Mouse (Mus musculus) left cerebral cortex, postnatal 4 days (tissue): ENCODE data around the gene Susd5. TPM values are rescaled to one million over a fixed set of nuclear protein-coding genes. Genes with fewer than 3 reads are reported as not detected.
"Not testable (repeated sequence)": the region's sequence is repeated elsewhere in the genome, so short reads cannot be mapped to it uniquely, and the experiment has no call there.

Source experiments
- DNase-seq: peaks from one replicate; pipeline ENCODE4 v3.0.0-alpha.2; 2022
- intact Hi-C: fragments of 180-260 bp; cut with DNase I; formaldehyde crosslinking; loops from one replicate; pipeline ENCODE4 v1.15.1; 2025
- total RNA-seq, 2 experiments: library from RNA; stranded (reverse); gene quantifications; 2 replicates each; pipeline ENCODE4 v1.2.3; 2021

The Susd5 gene
- total RNA-seq, 2 experiments from 2014 or later, result 1.6 to 1.9 TPM

DNA sequence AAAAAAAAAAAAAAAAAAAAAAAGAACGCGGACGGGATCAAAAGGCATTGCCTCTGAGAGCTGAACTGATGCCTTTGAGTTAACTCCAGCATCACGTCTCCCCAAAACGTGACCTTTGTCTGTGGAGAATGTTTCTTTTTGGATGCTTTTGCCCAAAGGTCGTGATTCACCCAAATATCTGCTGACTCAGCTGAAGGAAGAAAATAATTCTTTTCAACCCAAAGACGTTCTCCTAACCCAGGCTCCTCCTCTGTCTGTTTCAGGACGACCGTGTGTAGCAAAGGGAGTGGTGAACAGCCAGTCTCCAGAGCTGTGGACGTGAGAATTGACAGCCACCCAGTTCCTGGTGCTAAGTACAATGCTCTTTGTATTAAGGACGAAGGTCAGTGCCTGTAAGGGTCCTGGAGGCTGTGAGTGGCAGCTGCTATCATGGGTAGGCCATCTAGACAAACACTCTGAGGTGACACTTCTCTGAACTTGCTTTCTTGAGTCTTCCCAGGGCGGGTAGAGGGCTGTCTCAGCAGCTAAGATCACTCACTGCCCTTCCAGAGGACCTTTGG is 11.6 kb downstream of the Susd5 start:
- intact Hi-C loops, result no loop called here
- no peak for DNase-seq

GRCm38 (mm10) chr9:114069372-114069771 is 12.4 kb downstream of the Susd5 start:
- no peak for DNase-seq
- intact Hi-C loops, result no loop called here

GRCm38 (mm10) chr9:114073681-114074080 is 16.7 kb downstream of the Susd5 start:
- intact Hi-C loops, result no loop called here
- no peak for DNase-seq

GRCm38 (mm10) chr9:114086422-114086821 is 29.5 kb downstream of the Susd5 start:
- no peak for DNase-seq
- intact Hi-C loops, result no loop called here

GRCm38 (mm10) chr9:114087106-114087815 is 30.3 kb downstream of the Susd5 start:
- no peak for DNase-seq
- intact Hi-C loops, result no loop called here

DNA sequence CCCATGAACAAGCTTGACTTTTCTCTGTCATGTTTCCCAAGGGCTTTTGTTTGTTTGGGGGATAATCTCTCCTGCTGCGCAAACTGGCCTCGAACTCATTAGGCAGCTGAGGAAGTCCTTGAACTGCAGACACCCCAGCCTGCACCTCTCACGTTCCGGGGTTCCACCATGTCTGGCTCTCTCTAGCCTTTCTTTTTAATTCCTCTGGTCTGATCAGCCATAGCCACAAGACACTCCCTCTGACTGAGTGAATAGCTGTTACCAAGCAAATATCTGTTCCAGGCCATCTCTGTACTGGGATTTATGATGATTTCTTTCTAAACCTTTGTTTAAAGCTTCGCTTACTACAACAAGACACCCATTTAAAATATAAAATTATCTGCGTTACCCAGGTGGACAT is 31.9 kb downstream of the Susd5 start:
- DNase-seq, intact Hi-C loops: not testable (repeated sequence)

GRCm38 (mm10) chr9:114092188-114092587 is 35.2 kb downstream of the Susd5 start:
- intact Hi-C loops, result not testable (repeated sequence)
- DNase-seq, result peak; percentile 53

GRCm38 (mm10) chr9:114094854-114095253 is 37.9 kb downstream of the Susd5 start:
- no peak for DNase-seq
- intact Hi-C loops, result no loop called here

DNA sequence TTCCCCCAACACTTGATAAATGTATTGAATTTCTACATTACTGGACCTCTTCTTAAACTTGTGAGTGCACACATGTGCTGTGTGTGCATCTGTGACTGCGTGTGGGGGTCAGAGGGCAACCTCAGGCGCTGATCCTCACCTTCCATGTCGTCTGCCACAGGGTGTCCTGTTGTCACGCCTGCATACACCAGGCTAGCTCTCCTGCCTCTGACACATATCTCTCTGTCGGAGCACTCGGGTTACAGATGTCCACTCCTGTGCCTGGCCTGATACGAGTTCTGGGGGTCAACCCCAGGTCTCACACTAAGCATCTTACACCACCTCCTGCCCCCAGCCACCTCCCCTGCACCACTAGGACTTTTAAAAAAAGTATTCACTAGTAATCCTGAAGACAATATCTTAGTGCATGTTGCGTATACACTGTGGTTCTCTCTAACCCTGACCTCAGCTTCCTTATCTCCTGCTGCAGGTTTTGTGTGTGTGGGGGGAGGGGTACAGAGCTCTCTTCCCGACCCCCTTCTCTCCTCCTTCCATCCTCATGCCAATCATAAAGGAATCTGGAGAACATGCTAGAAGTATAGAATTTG is 41.9 kb downstream of the Susd5 start:
- DNase-seq, result no peak
- intact Hi-C loops, result no loop called here

DNA sequence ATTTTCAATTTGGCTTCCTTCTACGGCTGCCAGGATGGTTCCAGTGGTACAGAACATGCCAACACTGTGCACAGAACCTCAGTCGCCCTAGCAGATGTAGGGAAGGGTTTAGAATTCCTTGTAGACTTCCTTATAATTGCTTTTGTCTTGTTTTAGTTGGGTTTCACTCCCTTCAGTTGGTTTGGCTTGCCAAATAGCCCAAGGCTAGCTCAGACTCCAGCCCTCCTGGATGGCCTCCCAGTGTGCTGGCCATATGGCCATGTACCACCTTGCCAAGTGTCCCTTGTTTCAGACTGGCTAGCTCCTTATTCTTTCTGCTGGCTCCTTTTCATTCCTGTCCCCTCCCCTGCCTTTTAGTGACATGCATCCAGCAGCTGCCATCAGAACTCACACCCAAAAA is 53.3 kb downstream of the Susd5 start:
- intact Hi-C loops, result loop anchor here (5.0 kb wide), 1 partner anchor 118 kb away; no protein-coding TSS in a partner anchor
- peak; percentile 43 for DNase-seq

DNA sequence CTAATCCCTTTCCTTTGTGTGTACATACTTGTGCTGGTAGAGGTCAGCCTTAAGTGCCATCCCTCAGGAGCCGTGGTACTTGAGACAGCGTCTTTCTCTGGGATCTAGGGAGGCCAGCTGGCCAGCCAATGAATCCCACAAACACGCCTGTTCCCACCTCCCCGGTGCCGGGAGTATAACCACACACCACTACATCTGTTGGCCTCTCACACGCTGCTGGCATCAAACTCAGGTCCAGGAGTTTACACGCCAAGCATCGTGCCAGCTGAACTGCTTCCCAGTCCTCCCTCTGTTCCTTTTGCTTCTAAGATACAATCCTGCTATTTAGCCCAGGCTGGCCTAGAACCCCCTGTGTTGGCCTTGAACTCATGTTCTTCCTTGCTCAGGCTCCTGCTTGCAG is 54.2 kb downstream of the Susd5 start:
- no peak for DNase-seq
- intact Hi-C loops, result loop anchor here (5.0 kb wide), 1 partner anchor 119 kb away; no protein-coding TSS in a partner anchor

DNA sequence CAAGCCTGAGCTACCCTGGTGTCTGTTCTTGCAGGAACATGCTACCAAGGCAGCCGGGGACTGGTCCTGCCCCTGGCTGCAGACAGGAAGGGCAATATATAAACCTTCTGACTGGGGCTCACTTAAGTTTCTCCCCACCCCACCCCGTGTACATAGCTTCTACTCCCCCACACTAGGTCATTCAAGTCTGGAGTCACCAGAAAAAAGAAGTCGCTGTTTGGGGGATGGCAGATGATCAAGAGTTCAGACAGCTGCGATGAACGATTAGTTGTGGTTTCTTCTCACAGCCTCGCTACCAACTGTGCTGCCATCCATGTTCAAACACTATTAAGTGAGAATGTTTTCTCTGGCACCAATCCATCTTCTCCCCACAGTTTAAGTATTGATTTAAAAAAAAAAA is 55.3 kb downstream of the Susd5 start:
- intact Hi-C loops, result loop anchor here (5.0 kb wide), 1 partner anchor 120 kb away; no protein-coding TSS in a partner anchor
- no peak for DNase-seq

- intact Hi-C loops, result loop anchor here (5.0 kb wide), 1 partner anchor 122 kb away; no protein-coding TSS in a partner anchor
- no peak for DNase-seq
Measured at GRCm38 (mm10) chr9:114113911-114114623, 57.1 kb downstream of the Susd5 start.

- DNase-seq, result peak; percentile 66
- intact Hi-C loops, result not testable (repeated sequence)
Measured at GRCm38 (mm10) chr9:114116672-114117071, 59.7 kb downstream of the Susd5 start.

GRCm38 (mm10) chr9:114122862-114123261 is 65.9 kb downstream of the Susd5 start:
- intact Hi-C loops, DNase-seq: not testable (repeated sequence)

- intact Hi-C loops, DNase-seq: not testable (repeated sequence)
Measured at GRCm38 (mm10) chr9:114129273-114129835, 72.4 kb downstream of the Susd5 start.

Other genes with a start within 250 kb of the Susd5 start
- gene Ubp1, start 126.2 kb upstream of the Susd5 start, total RNA-seq, result 10 to 100 TPM; 81.9 to 88.8 TPM
- gene Fbxl2, start 10.9 kb upstream of the Susd5 start, total RNA-seq, result 10 to 100 TPM; 39.1 to 40.0 TPM